Mouse (Mus musculus) layer of hippocampus, adult 8-10 months (tissue): ENCODE data around the gene Gm20661. TPM values are rescaled to one million over a fixed set of nuclear protein-coding genes. Genes with fewer than 3 reads are reported as not detected.
A peak's percentile ranks its signal among the peaks of the same experiment; 100 is the strongest.

Experiments used
- DNase-seq, 2 experiments: peaks; one replicate each; pipeline ENCODE4 v3.0.0; 2022; ENCODE audit warnings: low spot score in 2 of 2
- total RNA-seq, 4 experiments: library from RNA; stranded (reverse); gene quantifications; 2 replicates each; pipeline ENCODE4 v1.2.4; 2022

Gm20661 gene
- total RNA-seq, 4 experiments from 2014 or later: 0.71 to 2.1 (median 1.4) TPM

DNA sequence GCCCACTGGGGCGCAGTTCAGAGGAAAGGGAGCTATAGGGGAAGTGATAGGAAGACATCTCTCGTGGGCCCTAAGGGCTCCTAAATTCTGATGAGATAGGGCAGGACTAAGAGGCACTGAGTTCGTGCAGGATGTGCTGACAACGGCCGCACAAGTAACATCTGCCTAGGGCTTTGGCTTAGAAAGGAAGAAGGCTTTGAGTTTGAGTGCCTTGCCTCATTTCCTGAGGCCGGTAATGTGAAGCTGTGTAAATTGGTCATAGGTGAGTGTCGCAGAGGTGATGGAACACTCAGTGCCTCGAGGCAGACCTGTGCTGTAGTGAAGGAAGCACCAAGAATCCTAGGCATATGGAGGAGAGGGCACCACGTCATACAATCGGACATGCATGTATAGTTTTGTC is 16.2 kb upstream of the Gm20661 start:
- no peak for DNase-seq

DNA sequence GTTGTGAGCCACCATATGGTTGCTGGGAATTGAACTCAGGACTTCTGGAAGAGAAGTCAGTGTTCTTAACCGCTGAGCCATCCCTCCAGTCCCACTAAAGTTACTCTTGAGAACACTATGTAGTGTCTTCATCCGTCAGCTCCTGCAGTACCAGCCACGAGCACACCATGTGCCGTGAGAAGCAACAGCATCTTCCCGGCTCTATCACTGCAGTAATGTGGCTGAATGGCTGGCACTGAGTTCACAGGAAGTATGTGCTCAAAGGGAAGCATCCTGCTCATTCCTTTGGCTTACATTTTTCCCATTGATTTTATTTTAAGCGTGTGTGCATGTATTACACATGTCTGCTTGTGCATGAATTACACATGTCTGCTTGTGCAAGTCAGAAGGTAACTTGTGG is 15.4 kb upstream of the Gm20661 start:
- DNase-seq: no peak

DNA sequence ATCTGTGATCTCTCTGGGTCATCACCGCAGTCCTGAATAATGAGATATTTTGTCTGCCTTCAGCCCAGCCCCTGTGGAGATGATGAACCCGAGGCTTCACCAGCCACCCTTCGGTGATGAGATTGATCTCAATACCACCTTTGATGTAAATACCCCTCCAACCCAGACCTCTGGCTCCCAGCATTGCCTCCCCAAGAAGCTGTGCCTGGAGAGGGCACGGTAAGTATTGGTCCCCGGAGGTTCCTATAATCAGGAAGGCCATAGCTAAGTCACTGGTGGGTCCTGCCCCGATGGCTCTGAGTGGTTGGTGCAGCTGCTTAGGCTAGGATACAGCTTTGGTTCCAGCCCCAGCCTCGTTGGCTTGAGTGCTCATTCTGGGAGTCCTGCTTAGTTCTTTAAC is 14.3 kb upstream of the Gm20661 start:
- no peak for DNase-seq

- no peak for DNase-seq
Observed at GRCm38 (mm10) chr9:107970311-107970710, 12.5 kb upstream of the Gm20661 start.

- DNase-seq: no peak
Observed at GRCm38 (mm10) chr9:107971690-107972541, 10.9 kb upstream of the Gm20661 start.

GRCm38 (mm10) chr9:107974491-107975171 is 8.2 kb upstream of the Gm20661 start:
- DNase-seq: no peak

GRCm38 (mm10) chr9:107975399-107976386 is 7.2 kb upstream of the Gm20661 start, which contains the start of gene Uba7:
Uba7 (plus strand) TSS chr9:107975505.
- DNase-seq: no peak

DNA sequence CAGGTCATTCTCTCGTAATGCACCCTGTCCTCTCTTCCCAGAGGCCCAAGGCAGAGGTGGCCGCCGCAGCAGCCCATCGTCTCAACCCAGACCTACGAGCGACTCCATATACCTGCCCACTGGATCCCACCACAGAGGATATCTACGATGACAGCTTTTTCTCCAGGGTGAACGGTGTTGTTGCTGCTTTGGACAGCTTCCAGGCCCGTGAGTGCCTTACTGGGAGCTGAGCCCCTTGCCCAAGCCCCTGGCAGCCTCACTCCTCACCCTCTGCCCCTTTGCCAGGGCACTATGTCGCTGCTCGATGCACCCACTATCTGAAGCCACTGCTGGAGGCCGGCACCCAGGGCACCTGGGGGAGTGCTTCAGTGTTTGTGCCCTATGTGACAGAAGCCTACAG is 4.0 kb upstream of the Gm20661 start:
- no peak for DNase-seq

- DNase-seq: peak; percentile 67 to 70
Observed at GRCm38 (mm10) chr9:107981684-107982605, 913 bp upstream of the Gm20661 start.

DNA sequence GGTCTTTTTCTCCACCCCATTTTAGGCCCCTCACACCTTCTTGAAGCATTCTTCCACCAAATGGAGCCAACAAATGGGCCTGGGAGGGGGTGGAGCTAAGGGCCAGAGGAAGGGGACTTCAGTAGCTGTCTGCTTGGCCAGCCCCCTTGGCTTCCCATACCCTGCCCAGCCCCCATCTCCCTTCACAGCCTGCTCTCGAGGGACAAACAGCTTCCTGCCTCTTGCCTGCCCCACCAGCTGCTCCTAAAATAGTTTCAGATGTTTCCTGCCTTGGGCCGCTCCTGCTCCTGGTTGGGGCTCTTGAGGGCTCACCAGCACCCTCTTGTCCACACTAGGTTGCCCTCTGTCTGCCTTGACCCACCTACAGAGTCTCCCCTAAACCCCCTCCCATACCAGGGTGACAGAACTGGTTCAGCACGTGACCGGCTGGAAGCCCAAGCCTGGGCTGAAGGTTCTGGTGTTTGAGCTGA is 598 bp downstream of the Gm20661 start:
- peak in 1 of 2 experiments; percentile 32 for DNase-seq

DNA sequence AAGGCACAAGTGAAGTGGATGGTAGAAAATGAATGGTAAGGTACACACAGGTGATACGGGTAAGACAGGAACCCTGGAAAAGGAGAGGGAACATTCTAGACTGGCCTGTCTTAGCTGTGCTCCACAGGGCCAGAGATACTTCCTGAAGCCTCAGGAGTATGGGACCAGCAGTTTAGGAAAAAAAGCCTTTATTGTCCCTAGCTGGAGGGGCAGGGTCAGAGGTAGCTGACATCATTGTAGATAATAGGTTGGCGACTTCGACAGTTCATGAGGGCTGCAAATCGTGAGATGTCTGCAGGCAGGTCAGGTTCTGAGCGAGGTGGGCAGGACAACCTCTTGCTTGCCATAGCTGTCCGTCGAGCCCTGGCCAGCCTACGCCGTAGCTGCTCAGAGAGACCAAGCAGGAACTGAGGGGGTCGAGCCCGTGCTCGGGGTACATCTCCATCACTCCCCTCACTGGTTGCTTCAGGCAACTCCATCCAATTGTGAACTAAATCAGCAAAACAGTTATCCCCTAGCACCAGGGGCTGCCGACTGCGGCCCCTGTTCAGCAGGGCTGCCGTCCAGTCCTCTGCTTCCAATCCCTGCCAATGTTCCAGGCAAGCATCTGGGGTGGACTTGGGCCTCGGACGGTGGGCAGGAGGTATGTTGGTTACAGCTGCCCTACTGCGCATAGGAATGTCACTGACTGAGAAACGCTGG is 1.3 kb downstream of the Gm20661 start:
- DNase-seq: no peak

DNA sequence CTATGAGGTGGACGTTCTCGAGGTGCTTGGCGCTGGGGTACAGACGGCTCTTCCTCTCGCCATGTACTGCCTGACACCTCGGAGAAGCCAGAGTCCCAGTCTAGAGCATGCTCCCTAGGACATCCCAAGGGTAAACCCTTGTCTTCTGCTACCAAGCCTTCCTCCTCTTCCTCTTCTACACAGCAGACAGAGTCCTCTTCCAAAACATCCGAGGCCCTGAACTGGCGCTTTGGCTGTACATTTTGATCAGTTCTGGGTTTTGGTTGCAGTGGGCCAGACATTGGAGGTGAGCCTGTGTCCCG is 1.8 kb downstream of the Gm20661 start:
- no peak for DNase-seq

DNA sequence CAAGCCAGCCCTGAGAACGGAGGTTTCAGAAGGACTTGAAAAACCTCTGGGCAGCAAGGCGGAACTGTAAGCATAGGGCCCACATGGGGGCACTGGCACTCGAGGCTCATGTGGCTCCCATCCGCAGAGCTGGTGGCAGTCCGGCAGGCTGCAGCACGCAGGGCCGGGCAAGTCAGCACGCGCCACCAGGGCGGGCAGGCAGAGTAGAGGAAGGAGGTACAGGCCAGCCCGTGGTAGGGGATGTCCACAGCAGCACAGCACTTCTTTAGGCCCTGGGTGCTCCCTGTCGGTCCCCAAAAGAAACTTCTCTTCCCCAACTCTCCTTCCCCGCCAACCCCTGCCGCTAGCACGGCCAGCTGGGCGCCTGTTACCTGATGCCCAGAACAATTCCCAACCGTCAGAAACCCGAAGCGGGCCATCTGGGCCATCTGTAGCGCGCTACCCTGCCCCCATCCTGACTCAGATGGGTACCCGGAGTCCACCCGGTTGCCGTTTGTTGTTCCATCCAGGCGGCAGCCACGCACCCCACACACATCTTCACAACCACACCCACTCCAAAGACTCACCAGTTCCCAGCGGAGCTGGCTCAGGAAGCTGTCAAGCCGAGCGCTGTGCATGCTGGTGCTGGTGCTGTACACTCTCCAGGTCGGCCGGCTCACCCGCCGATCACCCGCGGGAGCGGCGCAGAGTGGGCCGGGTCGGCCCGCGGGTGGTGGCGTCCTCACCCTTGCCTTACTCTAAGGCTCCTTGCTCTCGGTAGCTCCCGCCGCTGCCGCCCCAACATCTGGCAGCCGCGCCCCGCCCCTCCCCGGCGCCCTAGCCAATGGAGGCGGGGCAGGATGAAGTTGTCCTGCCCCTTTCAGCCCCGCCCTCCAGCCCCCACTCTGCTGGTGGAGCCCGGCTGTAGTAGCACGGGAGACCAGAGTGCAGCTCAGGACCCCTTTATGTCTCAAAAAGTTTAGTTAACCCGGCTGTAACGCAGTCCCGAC is 2.6 kb downstream of the Gm20661 start, which contains the start of gene Inka1:
Gene Inka1 (minus strand): TSS at position 749 of the 989 bp plus-strand sequence.
- DNase-seq: peak; percentile 69 to 74

GRCm38 (mm10) chr9:107986376-107986775 is 3.5 kb downstream of the Gm20661 start:
- DNase-seq: peak; percentile 58 to 72

DNA sequence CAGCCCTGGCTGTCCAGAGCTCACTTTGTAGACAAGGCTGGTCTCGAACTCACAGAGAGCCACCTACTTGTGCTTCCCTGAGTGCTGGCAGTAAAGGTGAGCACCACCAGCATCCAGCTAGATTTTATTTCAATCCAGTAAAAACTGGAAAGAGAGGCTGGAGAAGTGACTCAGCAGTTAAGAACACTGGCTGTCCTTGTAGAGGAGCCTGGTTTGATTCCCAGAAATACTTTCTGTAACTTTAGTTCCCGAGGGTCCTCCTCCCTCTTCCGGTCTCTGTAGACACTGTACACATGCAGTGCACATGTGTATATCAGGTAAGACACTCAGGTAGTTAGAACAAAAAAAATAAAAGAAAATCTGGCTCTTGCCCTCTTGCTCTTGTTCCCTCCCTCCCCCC is 5.1 kb downstream of the Gm20661 start:
- no peak for DNase-seq

DNA sequence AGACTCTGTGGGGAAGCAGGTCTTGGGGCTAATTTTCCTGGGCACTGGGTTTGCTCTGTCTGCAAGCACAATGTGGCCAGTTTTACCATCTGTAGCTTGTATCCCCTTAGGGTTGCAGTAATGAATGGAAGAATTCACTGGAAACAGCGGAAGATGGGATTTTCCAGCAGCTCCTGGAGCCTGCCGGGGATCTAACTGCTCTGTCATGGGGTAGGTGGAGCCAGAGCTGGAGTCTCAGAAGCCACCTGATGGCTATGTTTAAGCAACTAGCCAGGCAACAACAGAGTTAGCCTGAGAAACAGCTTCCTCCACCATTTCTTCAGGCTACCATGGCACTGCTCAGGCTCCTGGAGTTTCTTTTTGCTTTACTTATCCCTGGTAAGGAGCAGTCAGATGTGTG is 9.3 kb downstream of the Gm20661 start, which contains the start of gene Cdhr4:
Gene Cdhr4 (plus strand): TSS at position 301 of the 400 bp plus-strand sequence.
- DNase-seq: no peak

DNA sequence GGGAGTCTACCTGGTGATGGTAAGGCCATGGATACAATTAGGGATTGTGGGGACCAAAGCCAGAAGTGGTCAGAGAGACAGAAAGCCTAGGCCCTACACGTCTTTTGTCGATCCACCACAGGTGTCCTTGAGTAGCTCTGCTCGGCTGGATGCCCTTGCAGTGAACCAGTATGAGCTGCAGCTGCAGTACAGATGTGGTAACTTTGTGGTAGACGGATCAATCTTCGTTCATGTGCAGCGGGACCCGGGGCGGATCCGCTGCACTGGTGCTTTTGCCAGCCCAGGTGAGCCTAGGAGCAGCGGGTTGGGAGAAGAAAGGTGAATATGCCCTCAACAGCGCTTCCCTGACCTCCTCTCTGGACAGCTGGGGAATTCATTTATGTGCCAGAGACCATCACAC is 10.2 kb downstream of the Gm20661 start:
- DNase-seq: no peak

DNA sequence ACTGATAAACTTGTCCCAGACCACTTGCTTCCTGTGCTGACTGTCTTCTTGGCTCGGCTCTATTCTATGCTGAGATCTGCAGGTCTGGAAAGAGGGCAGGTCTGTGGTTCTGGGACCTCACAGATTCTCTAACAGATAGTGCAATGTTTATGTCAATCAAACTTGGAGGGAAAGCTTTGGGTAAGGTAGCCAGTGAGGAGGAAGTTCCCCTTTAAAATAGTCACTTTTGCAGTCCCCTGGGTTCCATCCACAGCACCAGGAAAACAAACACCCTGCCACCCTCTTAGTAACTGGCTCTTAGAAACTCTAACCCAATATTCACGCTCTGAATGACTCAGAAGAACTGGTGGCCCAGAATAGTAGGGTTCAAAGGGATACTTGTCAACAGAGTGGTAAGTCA is 11.6 kb downstream of the Gm20661 start:
- DNase-seq: no peak
